Mouse (Mus musculus) CH12.LX (cell line): ENCODE measurements around the gene Rnf182.

Source experiments
- CHD1 ChIP-seq: IDR thresholded peaks from 2 replicates; pipeline ENCODE4 v1.6.1; 2012; ENCODE audit warnings: low read depth, low read length, improper control_type of control experiment, inconsistent platforms
- CHD2 ChIP-seq: IDR thresholded peaks from 2 replicates; pipeline ENCODE4 v1.6.1; 2011; ENCODE audit warnings: low read length, improper control_type of control experiment
- CTCF ChIP-seq, 2 experiments: IDR thresholded peaks in 1 of 2; conservative IDR thresholded peaks in 1 of 2; 2 replicates each; pipeline ENCODE4 v1.5.1; 2011 to 2012; ENCODE audit warnings: low read depth in 2 of 2, low read length in 2 of 2, improper control_type of control experiment in 1 of 2, inconsistent platforms in 1 of 2, mild to moderate bottlenecking in 1 of 2, moderate library complexity in 1 of 2
- HCFC1 ChIP-seq: IDR thresholded peaks from 2 replicates; pipeline ENCODE4 v1.6.1; 2012; ENCODE audit warnings: low read depth, mild to moderate bottlenecking, inconsistent platforms, low read length, improper control_type of control experiment
- MAX ChIP-seq: IDR thresholded peaks from 2 replicates; pipeline ENCODE4 v1.6.1; 2011; ENCODE audit warnings: low read length, improper control_type of control experiment
- NRF1 ChIP-seq: IDR thresholded peaks from 2 replicates; pipeline ENCODE4 v1.6.1; 2014; ENCODE audit warnings: low read depth, mild to moderate bottlenecking, inconsistent platforms, low read length, improper control_type of control experiment, moderate library complexity
- POLR2AphosphoS2 ChIP-seq: IDR thresholded peaks from 2 replicates; pipeline ENCODE4 v1.6.1; 2011; ENCODE audit warnings: low read depth, low read length, improper control_type of control experiment
- RAD21 ChIP-seq: IDR thresholded peaks from 2 replicates; pipeline ENCODE4 v1.6.1; 2011; ENCODE audit warnings: low read depth, mild to moderate bottlenecking, low read length, improper control_type of control experiment, moderate library complexity
- SIN3A ChIP-seq: IDR thresholded peaks from 2 replicates; pipeline ENCODE4 v1.6.1; 2012; ENCODE audit warnings: low read length, improper control_type of control experiment, inconsistent platforms
- TBP ChIP-seq: conservative IDR thresholded peaks from 2 replicates; pipeline ENCODE4 v1.6.1; 2011; ENCODE audit warnings: low read depth, low read length, improper control_type of control experiment
- UBTF ChIP-seq: IDR thresholded peaks from 2 replicates; pipeline ENCODE4 v1.6.1; 2012; ENCODE audit warnings: low read depth, mild to moderate bottlenecking, inconsistent platforms, low read length, improper control_type of control experiment, moderate library complexity
- USF2 ChIP-seq: conservative IDR thresholded peaks from 2 replicates; pipeline ENCODE4 v1.6.1; 2011; ENCODE audit warnings: low read depth, low read length, improper control_type of control experiment
- ZNF384 ChIP-seq: IDR thresholded peaks from 2 replicates; pipeline ENCODE4 v1.6.1; 2012; ENCODE audit warnings: low read depth, low read length, improper control_type of control experiment, inconsistent platforms

- TF ChIP-seq CTCF (conservative IDR thresholded peaks at IDR 0.05 in 1 of 2, IDR thresholded peaks at IDR 0.05 in 1 of 2; ENCODE audit: low read depth in 2 of 2, low read length in 2 of 2) (no peak), UBTF (no peak), CHD2 (no peak), MAX (no peak), POLR2AphosphoS2 (no peak), TBP (no peak), USF2 (no peak), HCFC1 (no peak), ZNF384 (no peak), SIN3A (no peak), RAD21 (no peak), NRF1 (no peak), CHD1 (no peak)
Measured at GRCm38 (mm10) chr13:43688065-43688464, 72.6 kb downstream of the Rnf182 start.
